Mouse (Mus musculus): ENCODE data around the gene Prrt4.

DNA sequence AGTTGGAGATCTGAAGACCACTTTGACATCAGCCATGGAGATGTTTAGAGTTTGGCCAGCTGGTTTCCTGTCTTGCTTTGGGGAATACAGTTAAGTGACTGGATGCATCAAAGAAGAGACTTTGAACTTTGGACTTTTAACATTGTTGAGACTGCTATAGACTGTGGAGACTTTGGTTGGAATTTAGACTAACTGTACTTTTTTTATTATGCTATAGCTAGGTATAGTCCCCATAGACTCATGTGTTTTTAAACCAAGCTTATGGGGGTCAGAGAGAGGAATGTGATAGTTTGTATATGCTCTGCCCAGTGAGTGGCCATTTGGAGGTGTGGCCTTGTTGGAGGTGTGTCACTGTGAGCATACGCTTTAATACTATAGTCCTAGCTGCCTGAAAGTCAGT lies 29.4 kb downstream of the Prrt4 start:
- TF ChIP-seq CTCF (IDR thresholded peaks at IDR 0.05; ENCODE audit: low read depth, low read length), result no peak
- no peak for TF ChIP-seq POLR2A (IDR thresholded peaks at IDR 0.05; ENCODE audit: extremely low read depth, insufficient read depth, low read length)

All from liver, adult 2 months (tissue).